Mouse (Mus musculus) embryonic facial prominence, embryonic 14.5 days (tissue): ENCODE measurements around the gene Pros1. TPM values are rescaled to one million over a fixed set of nuclear protein-coding genes. Genes with fewer than 3 reads are reported as not detected.

ENCODE experiments used
- ATAC-seq: fragments of 200-750 bp; cut with Nextera tagmentation; 2 replicates; pipeline ENCODE4 v1.8.0; 2017; ENCODE audit warnings: low read depth, moderate number of reproducible peaks, moderate TSS enrichment
- DNase-seq: peaks from one replicate; pipeline ENCODE4 v3.0.0-alpha.2; 2015; ENCODE audit warnings: low spot score
- H3K27ac ChIP-seq: fragments of 300-500 bp; sonication (generic); replicated peaks from 2 replicates; pipeline ENCODE4 v1.5.1; 2014; ENCODE audit warnings: low read depth, mild to moderate bottlenecking, low read length, moderate library complexity
- H3K27me3 ChIP-seq: fragments of 300-500 bp; sonication (generic); replicated peaks from 2 replicates; pipeline ENCODE4 v1.6.1; 2014; ENCODE audit warnings: low read length; ENCODE audit not compliant: control insufficient read depth, insufficient read depth
- H3K36me3 ChIP-seq: fragments of 300-500 bp; sonication (generic); 2 replicates; pipeline ENCODE4 v1.6.1; 2014; ENCODE audit warnings: low read length, mixed read lengths; ENCODE audit not compliant: control insufficient read depth, insufficient read depth
- H3K4me1 ChIP-seq: fragments of 300-500 bp; sonication (generic); 2 replicates; pipeline ENCODE4 v1.6.1; 2014; ENCODE audit warnings: antibody characterized with exemption, low read length; ENCODE audit not compliant: control insufficient read depth, insufficient read depth
- H3K4me2 ChIP-seq: fragments of 300-500 bp; sonication (generic); 2 replicates; pipeline ENCODE4 v1.6.1; 2014; ENCODE audit warnings: low read depth, mild to moderate bottlenecking, low read length, moderate library complexity, mixed read lengths
- H3K4me3 ChIP-seq: fragments of 300-500 bp; sonication (generic); 2 replicates; pipeline ENCODE4 v1.5.1; 2014; ENCODE audit warnings: low read depth, mild to moderate bottlenecking, low read length
- H3K9ac ChIP-seq: fragments of 300-500 bp; sonication (generic); 2 replicates; pipeline ENCODE4 v1.6.1; 2014; ENCODE audit warnings: low read depth, mild to moderate bottlenecking, low read length, moderate library complexity, mixed read lengths
- H3K9me3 ChIP-seq: fragments of 300-500 bp; sonication (generic); 2 replicates; pipeline ENCODE4 v1.6.1; 2016; ENCODE audit warnings: low read length; ENCODE audit not compliant: control insufficient read depth
- WGBS: fragments of 180-500 bp; shearing (Covaris S2); extraction: QIAGEN DNeasy Blood & Tissue Kit; methylation state at CpG from one replicate; pipeline ENCODE4 v1.1.7; 2014; 5-methylcytosine and 5-hydroxymethylcytosine counted together
- polyA plus RNA-seq: library from polyadenylated mRNA; unstranded; fragments of >200 nt; fragmentation: Nextera tagmentation; extraction: Ambion mirVana; gene quantifications from 2 replicates; pipeline ENCODE4 v1.2.1, GENCODE M21; 2014

Pros1 gene
- polyA plus RNA-seq, 1 experiment from 2014 or later: 49.2 TPM

GRCm38 (mm10) chr16:62856273-62856672 is 2.2 kb downstream of the Pros1 start:
- no peak overlapping the region for H3K4me2 ChIP-seq
- H3K9ac ChIP-seq: no peak overlapping the region
- ATAC-seq (no peak), DNase-seq (no peak)
- H3K36me3 ChIP-seq: no peaks in the 10 kb centered on the region
- H3K4me1 ChIP-seq: peaks cover 3% of the 10 kb centered on the region; the same call in 1 of the 2 replicates
- H3K9me3 ChIP-seq: no peaks in the 10 kb centered on the region
- WGBS: 82% methylated on average over 2 of the region's 2 CpGs
- H3K4me3 ChIP-seq: no peak overlapping the region
- no peak overlapping the region for H3K27ac ChIP-seq
- H3K27me3 ChIP-seq: no peaks in the 10 kb centered on the region

DNA sequence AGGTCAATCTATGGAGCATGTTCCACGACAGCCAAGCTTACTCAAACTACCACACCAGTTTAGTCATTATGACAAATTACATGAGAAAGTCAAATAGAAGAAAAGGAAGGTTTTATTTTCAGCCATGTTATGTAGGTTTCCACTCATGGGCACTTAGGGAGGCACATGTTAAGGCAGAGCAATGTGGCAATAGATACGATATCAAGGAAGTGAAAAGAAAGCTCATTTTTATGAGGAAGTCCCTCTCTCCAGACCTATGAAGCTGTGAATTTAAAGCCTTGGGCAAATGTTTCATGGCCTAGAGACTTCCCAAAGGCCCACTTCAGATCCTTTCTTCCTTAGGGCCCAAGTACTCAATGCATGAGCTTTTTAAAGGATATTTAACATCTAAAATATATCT is 3.4 kb downstream of the Pros1 start:
- Histone ChIP-seq H3K4me1 (peaks cover 3% of the 10 kb centered on the region; the same call in 1 of the 2 replicates), H3K27me3 (no peaks in the 10 kb centered on the region), H3K4me2 (no peak overlapping the region), H3K27ac (no peak overlapping the region), H3K4me3 (no peak overlapping the region), H3K9me3 (no peaks in the 10 kb centered on the region), H3K9ac (no peak overlapping the region), H3K36me3 (no peaks in the 10 kb centered on the region)
- ATAC-seq (no peak), DNase-seq (no peak)
- 91% methylated on average over 2 of the region's 2 CpGs for WGBS

DNA sequence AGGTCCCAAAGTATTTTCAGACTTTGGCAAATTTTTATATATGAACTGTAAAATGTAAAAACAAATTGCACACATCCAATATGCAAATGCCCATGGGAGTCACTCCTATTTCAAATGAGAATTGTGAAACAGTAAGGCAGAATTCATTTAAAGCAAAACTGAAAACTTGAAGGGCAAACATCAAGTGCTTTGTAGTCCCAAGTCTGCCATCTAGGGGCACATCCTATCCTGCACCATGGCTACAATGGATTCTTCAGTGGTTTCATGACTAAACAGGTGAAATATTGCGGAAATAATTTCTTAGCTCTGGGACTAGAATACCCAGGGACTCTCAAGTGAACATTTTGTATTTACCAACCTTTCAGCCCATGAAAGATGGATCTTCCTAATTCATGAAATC is 3.9 kb downstream of the Pros1 start:
- Histone ChIP-seq H3K4me3 (no peak overlapping the region), H3K27ac (no peak overlapping the region), H3K27me3 (no peaks in the 10 kb centered on the region), H3K36me3 (no peaks in the 10 kb centered on the region), H3K4me1 (peaks cover 3% of the 10 kb centered on the region; the same call in 1 of the 2 replicates), H3K9ac (no peak overlapping the region), H3K9me3 (no peaks in the 10 kb centered on the region), H3K4me2 (no peak overlapping the region)
- 91% methylated on average over 1 of the region's 1 CpGs for WGBS
- ATAC-seq: no peak
- DNase-seq: no peak

- no peak overlapping the region for H3K27ac ChIP-seq
- no peak for ATAC-seq
- 80% methylated on average over 1 of the region's 1 CpGs for WGBS
- no peaks in the 10 kb centered on the region for H3K9me3 ChIP-seq
- H3K4me3 ChIP-seq: no peak overlapping the region
- H3K36me3 ChIP-seq: no peaks in the 10 kb centered on the region
- no peaks in the 10 kb centered on the region for H3K27me3 ChIP-seq
- H3K9ac ChIP-seq: no peak overlapping the region
- H3K4me1 ChIP-seq: peaks cover 3% of the 10 kb centered on the region; the same call in 1 of the 2 replicates
- no peak for DNase-seq
- H3K4me2 ChIP-seq: no peak overlapping the region
Observed at GRCm38 (mm10) chr16:62860140-62860539, 6.0 kb downstream of the Pros1 start.

DNA sequence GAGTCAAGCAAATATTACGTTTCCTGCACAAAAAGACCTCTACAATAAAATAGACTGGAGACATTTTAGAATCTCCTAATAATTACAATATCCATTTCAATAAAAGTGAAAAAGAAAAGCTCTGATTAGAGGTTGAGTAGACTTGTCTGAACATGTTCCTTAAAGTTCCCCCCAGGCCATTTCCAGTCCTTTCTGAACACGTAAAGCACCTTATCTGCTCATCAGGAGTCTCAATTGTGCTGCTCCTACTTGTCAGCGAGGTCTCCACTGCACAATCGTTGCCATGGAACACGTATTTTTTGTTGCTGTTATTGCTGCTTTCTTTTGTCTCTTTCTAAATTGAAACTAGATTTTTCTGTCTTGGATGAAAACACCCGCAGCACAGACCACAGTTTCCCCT is 7.3 kb downstream of the Pros1 start:
- no peak overlapping the region for H3K4me2 ChIP-seq
- no peak for DNase-seq
- no peak overlapping the region for H3K4me3 ChIP-seq
- no peak overlapping the region for H3K9ac ChIP-seq
- no peaks in the 10 kb centered on the region for H3K27me3 ChIP-seq
- no peaks in the 10 kb centered on the region for H3K36me3 ChIP-seq
- H3K4me1 ChIP-seq: peaks cover 3% of the 10 kb centered on the region; the same call in 1 of the 2 replicates
- no peaks in the 10 kb centered on the region for H3K9me3 ChIP-seq
- WGBS: 69% methylated on average over 6 of the region's 6 CpGs
- no peak for ATAC-seq
- no peak overlapping the region for H3K27ac ChIP-seq

DNA sequence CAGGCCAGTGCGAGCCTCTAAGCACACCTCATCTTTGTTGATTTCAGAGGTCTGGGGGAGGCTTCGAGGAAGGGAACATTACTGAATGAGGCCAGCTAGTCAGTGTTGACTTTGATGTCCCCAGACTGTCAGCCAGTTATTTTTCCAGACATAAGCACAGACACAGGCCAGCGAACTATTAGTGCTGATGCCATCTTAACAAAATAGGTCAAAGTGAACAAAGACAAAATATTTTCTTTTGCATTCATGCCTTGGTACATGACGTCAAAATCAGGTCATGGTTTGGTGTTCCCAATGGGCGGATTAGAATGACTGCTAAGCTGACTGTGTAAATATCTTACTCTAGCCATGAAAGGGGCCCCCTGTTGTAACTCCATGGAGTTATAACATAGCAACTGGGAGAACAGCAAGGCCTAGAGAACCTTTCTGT is 18.6 kb downstream of the Pros1 start:
- Histone ChIP-seq H3K4me2 (no peak overlapping the region), H3K4me1 (0 out of 2 replicates have a peak, but pooled peaks cover 3% of the 10 kb centered on the region), H3K4me3 (no peak overlapping the region), H3K27me3 (no peaks in the 10 kb centered on the region), H3K36me3 (no peaks in the 10 kb centered on the region), H3K9ac (no peak overlapping the region), H3K9me3 (0 out of 2 replicates have a peak, but pooled peaks cover 6% of the 10 kb centered on the region), H3K27ac (no peak overlapping the region)
- DNase-seq (no peak), ATAC-seq (no peak)
- WGBS: 61% methylated on average over 5 of the region's 5 CpGs

- Histone ChIP-seq H3K27ac (no peak overlapping the region), H3K4me3 (no peak overlapping the region), H3K9ac (no peak overlapping the region), H3K4me2 (no peak overlapping the region), H3K9me3 (0 out of 2 replicates have a peak, but pooled peaks cover 6% of the 10 kb centered on the region), H3K27me3 (no peaks in the 10 kb centered on the region), H3K4me1 (0 out of 2 replicates have a peak, but pooled peaks cover 3% of the 10 kb centered on the region), H3K36me3 (no peaks in the 10 kb centered on the region)
- ATAC-seq (no peak), DNase-seq (no peak)
- 61% methylated on average over 4 of the region's 4 CpGs for WGBS
Observed at GRCm38 (mm10) chr16:62873180-62873579, 19.1 kb downstream of the Pros1 start.

DNA sequence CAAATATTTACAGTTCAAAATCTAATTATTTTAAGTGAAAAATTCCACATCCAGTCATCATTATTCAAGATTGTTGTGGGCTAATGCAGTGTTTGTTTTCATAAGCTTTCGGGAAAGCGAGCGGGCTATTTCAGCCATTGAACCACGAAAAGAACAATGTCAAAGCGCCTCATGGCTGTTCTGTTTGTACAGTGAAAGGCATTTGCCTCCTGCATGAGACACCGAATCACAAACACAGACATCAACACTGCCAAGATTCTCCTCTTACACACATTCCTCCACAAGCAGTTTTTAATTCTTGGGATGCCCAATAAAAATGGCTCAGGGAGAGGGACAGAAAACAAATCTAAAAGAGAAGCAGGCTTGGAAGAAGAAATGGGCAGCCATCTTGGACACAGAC is 20.0 kb downstream of the Pros1 start:
- Histone ChIP-seq H3K4me3 (no peak overlapping the region), H3K9me3 (0 out of 2 replicates have a peak, but pooled peaks cover 6% of the 10 kb centered on the region), H3K9ac (no peak overlapping the region), H3K4me2 (no peak overlapping the region), H3K27me3 (no peaks in the 10 kb centered on the region), H3K27ac (no peak overlapping the region), H3K36me3 (no peaks in the 10 kb centered on the region), H3K4me1 (0 out of 2 replicates have a peak, but pooled peaks cover 3% of the 10 kb centered on the region)
- WGBS: 62% methylated on average over 6 of the region's 6 CpGs
- DNase-seq: no peak
- no peak for ATAC-seq

GRCm38 (mm10) chr16:62895824-62896223 is 41.7 kb downstream of the Pros1 start:
- no peak overlapping the region for H3K9ac ChIP-seq
- DNase-seq (no peak), ATAC-seq (no peak)
- H3K27me3 ChIP-seq: no peaks in the 10 kb centered on the region
- no peaks in the 10 kb centered on the region for H3K9me3 ChIP-seq
- no peak overlapping the region for H3K4me3 ChIP-seq
- no peak overlapping the region for H3K4me2 ChIP-seq
- H3K27ac ChIP-seq: no peak overlapping the region
- WGBS: 92% methylated on average over 3 of the region's 3 CpGs
- 0 out of 2 replicates have a peak, but pooled peaks cover 5% of the 10 kb centered on the region for H3K36me3 ChIP-seq
- no peaks in the 10 kb centered on the region for H3K4me1 ChIP-seq
